Mouse (Mus musculus): ENCODE results near the gene Nfkbie. TPM values are rescaled to one million over a fixed set of nuclear protein-coding genes. Genes with fewer than 3 reads are reported as not detected.

Nfkbie gene
- total RNA-seq (2014; fragmentation: Nextera tagmentation) (5.1 and 5.9 TPM in 2 replicates), total RNA-seq (2017) (11.0 and 11.1 TPM in 2 replicates), polyA plus RNA-seq (2012) (8.6 and 9.2 TPM in 2 replicates)

GRCm38 (mm10) chr17:45555452-45556106, at the start of gene Nfkbie:
Gene Nfkbie (plus strand): TSS chr17:45555703.
- Histone ChIP-seq H3K9me3 (replicated peaks) (no peaks in the 10 kb centered on the region), H3K4me1 (ENCODE audit: insufficient read depth, low read depth, low read length) (peaks cover 52% of the 10 kb centered on the region), H3K36me3 (replicated peaks) (peaks cover 32% of the 10 kb centered on the region), H3K27me3 (ENCODE audit: insufficient read depth, low read length) (peaks cover 16% of the 10 kb centered on the region), H3K4me3 (ENCODE audit: low read depth, low read length) (peak within 1 kb of the TSS; percentile 83)
- ATAC-seq (ENCODE audit: extremely low read depth, insufficient number of reproducible peaks, low FRiP score, poor library complexity, severe bottlenecking) (peak; percentile 66), DNase-seq (ENCODE audit: low spot score) (peak; percentile 91)
- TF ChIP-seq GATA1 (IDR thresholded peaks at IDR 0.05; ENCODE audit: borderline replicate concordance, low read length) (no peak), POLR2AphosphoS5 (IDR thresholded peaks at IDR 0.05; ENCODE audit: insufficient replicate concordance, low read depth, low read length) (no peak)

GRCm38 (mm10) chr17:45505941-45506465, 49.5 kb upstream of the Nfkbie start:
- TF ChIP-seq GATA1 (IDR thresholded peaks at IDR 0.05; ENCODE audit: borderline replicate concordance, low read length) (no peak), TAL1 (conservative IDR thresholded peaks at IDR 0.05; ENCODE audit: low read depth, low read length) (no peak), CTCF (IDR thresholded peaks at IDR 0.05; ENCODE audit: low read depth, low read length) (no peak), GATA2 (IDR thresholded peaks at IDR 0.05; ENCODE audit: borderline replicate concordance, low read depth, low read length) (no peak), POLR2AphosphoS5 (IDR thresholded peaks at IDR 0.05; ENCODE audit: insufficient replicate concordance, low read depth, low read length) (no peak)
- DNase-seq (ENCODE audit: low spot score) (no peak), ATAC-seq (ENCODE audit: extremely low read depth, insufficient number of reproducible peaks, low FRiP score, poor library complexity, severe bottlenecking) (no peak)
- H3K4me1 ChIP-seq (ENCODE audit: insufficient read depth, low read depth, low read length) = peaks cover 30% of the 10 kb centered on the region
- no peaks in the 10 kb centered on the region for H3K9me3 ChIP-seq (replicated peaks)
- H3K27me3 ChIP-seq (ENCODE audit: insufficient read depth, low read length) = peaks cover 17% of the 10 kb centered on the region
- peaks cover 33% of the 10 kb centered on the region for H3K36me3 ChIP-seq (replicated peaks)
- H3K4me3 ChIP-seq (ENCODE audit: low read depth, low read length) = peak overlapping the region; percentile 87; the same call in 1 of the 2 replicates

GRCm38 (mm10) chr17:45506700-45507189, 48.8 kb upstream of the Nfkbie start, which contains the start of gene Aars2:
Gene Aars2 (plus strand): TSS chr17:45506841.
- H3K36me3 ChIP-seq (replicated peaks) = peaks cover 40% of the 10 kb centered on the region
- DNase-seq (ENCODE audit: low spot score) (peak; percentile 82), ATAC-seq (ENCODE audit: extremely low read depth, insufficient number of reproducible peaks, low FRiP score, poor library complexity, severe bottlenecking) (peak; percentile 82)
- H3K27me3 ChIP-seq (ENCODE audit: insufficient read depth, low read length) = peaks cover 17% of the 10 kb centered on the region
- H3K4me3 ChIP-seq (ENCODE audit: low read depth, low read length) = peak within 1 kb of the TSS; percentile 87
- no peaks in the 10 kb centered on the region for H3K9me3 ChIP-seq (replicated peaks)
- peaks cover 30% of the 10 kb centered on the region for H3K4me1 ChIP-seq (ENCODE audit: insufficient read depth, low read depth, low read length)
- TF ChIP-seq POLR2AphosphoS5 (IDR thresholded peaks at IDR 0.05; ENCODE audit: insufficient replicate concordance, low read depth, low read length) (no peak), CTCF (IDR thresholded peaks at IDR 0.05; ENCODE audit: low read depth, low read length) (peak; percentile 26; the same call in 1 of the 2 replicates)

- Histone ChIP-seq H3K4me3 (ENCODE audit: low read depth, low read length) (no peak overlapping the region), H3K4me1 (ENCODE audit: insufficient read depth, low read depth, low read length) (peaks cover 28% of the 10 kb centered on the region), H3K27me3 (ENCODE audit: insufficient read depth, low read length) (no peaks in the 10 kb centered on the region), H3K9me3 (replicated peaks) (no peaks in the 10 kb centered on the region), H3K36me3 (replicated peaks) (peaks cover 72% of the 10 kb centered on the region)
- DNase-seq (ENCODE audit: low spot score) = no peak
- TF ChIP-seq CTCF (IDR thresholded peaks at IDR 0.05; ENCODE audit: low read depth, low read length) = no peak
- no peak for TF ChIP-seq GATA2 (IDR thresholded peaks at IDR 0.05; ENCODE audit: borderline replicate concordance, low read depth, low read length)
- no peak for TF ChIP-seq POLR2AphosphoS5 (IDR thresholded peaks at IDR 0.05; ENCODE audit: insufficient replicate concordance, low read depth, low read length)
- no peak for TF ChIP-seq GATA1 (IDR thresholded peaks at IDR 0.05; ENCODE audit: borderline replicate concordance, low read length)
- no peak for TF ChIP-seq TAL1 (conservative IDR thresholded peaks at IDR 0.05; ENCODE audit: low read depth, low read length)
- ATAC-seq (ENCODE audit: extremely low read depth, insufficient number of reproducible peaks, low FRiP score, poor library complexity, severe bottlenecking) = no peak
These were observed 44.6 kb upstream of the Nfkbie start for GRCm38 (mm10) chr17:45510871-45511270.

- TF ChIP-seq GATA1 (IDR thresholded peaks at IDR 0.05; ENCODE audit: borderline replicate concordance, low read length) = no peak
- no peak for TF ChIP-seq POLR2AphosphoS5 (IDR thresholded peaks at IDR 0.05; ENCODE audit: insufficient replicate concordance, low read depth, low read length)
- no peak for TF ChIP-seq GATA2 (IDR thresholded peaks at IDR 0.05; ENCODE audit: borderline replicate concordance, low read depth, low read length)
- no peak for TF ChIP-seq TAL1 (conservative IDR thresholded peaks at IDR 0.05; ENCODE audit: low read depth, low read length)
- TF ChIP-seq CTCF (IDR thresholded peaks at IDR 0.05; ENCODE audit: low read depth, low read length) = no peak
- Histone ChIP-seq H3K9me3 (replicated peaks) (no peaks in the 10 kb centered on the region), H3K27me3 (ENCODE audit: insufficient read depth, low read length) (no peaks in the 10 kb centered on the region), H3K4me3 (ENCODE audit: low read depth, low read length) (no peak overlapping the region), H3K4me1 (ENCODE audit: insufficient read depth, low read depth, low read length) (peaks cover 23% of the 10 kb centered on the region), H3K36me3 (replicated peaks) (peaks cover 80% of the 10 kb centered on the region)
- no peak for ATAC-seq (ENCODE audit: extremely low read depth, insufficient number of reproducible peaks, low FRiP score, poor library complexity, severe bottlenecking)
- DNase-seq (ENCODE audit: low spot score) = no peak
These were observed 43.7 kb upstream of the Nfkbie start for GRCm38 (mm10) chr17:45511757-45512156.

- Histone ChIP-seq H3K36me3 (replicated peaks) (peaks cover 90% of the 10 kb centered on the region), H3K4me1 (ENCODE audit: insufficient read depth, low read depth, low read length) (peaks cover 11% of the 10 kb centered on the region), H3K4me3 (ENCODE audit: low read depth, low read length) (no peak overlapping the region), H3K9me3 (replicated peaks) (no peaks in the 10 kb centered on the region), H3K27me3 (ENCODE audit: insufficient read depth, low read length) (no peaks in the 10 kb centered on the region)
- DNase-seq (ENCODE audit: low spot score) (no peak), ATAC-seq (ENCODE audit: extremely low read depth, insufficient number of reproducible peaks, low FRiP score, poor library complexity, severe bottlenecking) (no peak)
- TF ChIP-seq TAL1 (conservative IDR thresholded peaks at IDR 0.05; ENCODE audit: low read depth, low read length) (no peak), GATA1 (IDR thresholded peaks at IDR 0.05; ENCODE audit: borderline replicate concordance, low read length) (no peak), POLR2AphosphoS5 (IDR thresholded peaks at IDR 0.05; ENCODE audit: insufficient replicate concordance, low read depth, low read length) (no peak)
These were observed 40.2 kb upstream of the Nfkbie start for GRCm38 (mm10) chr17:45515204-45515726.
